Mouse (Mus musculus) CH12.LX (cell line): ENCODE results near the gene Arpc5l. TPM values are rescaled to one million over a fixed set of nuclear protein-coding genes. Genes with fewer than 3 reads are reported as not detected.

Source experiments
- DNase-seq: peaks from one replicate; pipeline ENCODE4 v3.0.0-alpha.2; 2013; ENCODE audit errors: extremely low read depth
- H3K27ac ChIP-seq: 2 replicates; pipeline ENCODE4 v1.5.1; 2012; ENCODE audit warnings: low read depth, mild to moderate bottlenecking, control low read depth, moderate library complexity; ENCODE audit not compliant: insufficient read depth
- H3K27me3 ChIP-seq: replicated peaks from 2 replicates; pipeline ENCODE3; 2012; ENCODE audit warnings: inconsistent platforms
- H3K36me3 ChIP-seq, 2 experiments: replicated peaks in 1 of 2; 2 replicates each; pipeline versions ENCODE3 to v1.6.1; 2012; ENCODE audit warnings: inconsistent platforms in 1 of 2, low read length in 1 of 2, mild to moderate bottlenecking in 1 of 2, mixed read lengths in 1 of 2, moderate library complexity in 1 of 2; ENCODE audit not compliant: control insufficient read depth in 1 of 2, insufficient read depth in 1 of 2
- H3K4me1 ChIP-seq, 2 experiments: 2 replicates each; pipeline ENCODE4 v1.6.1; 2012; ENCODE audit warnings: inconsistent platforms in 1 of 2, moderate library complexity in 1 of 2; ENCODE audit not compliant: insufficient read depth in 2 of 2, control insufficient read depth in 1 of 2
- H3K4me2 ChIP-seq: 2 replicates; pipeline ENCODE4 v1.6.1; 2012; ENCODE audit warnings: low read depth, mild to moderate bottlenecking, control low read depth; ENCODE audit not compliant: poor library complexity, insufficient read depth, severe bottlenecking
- H3K4me3 ChIP-seq, 3 experiments: fragments of 150-350 bp in 1 of 3; sonication (generic) in 1 of 3; replicated peaks in 1 of 3; 2 replicates each; pipeline versions ENCODE3 to v1.5.1; 2011 to 2012; ENCODE audit warnings: low read depth in 2 of 3, low read length in 2 of 3, mild to moderate bottlenecking in 2 of 3, moderate library complexity in 2 of 3, control low read depth in 1 of 3, improper control_type of control experiment in 1 of 3, inconsistent platforms in 1 of 3, mixed read lengths in 1 of 3; ENCODE audit not compliant: poor library complexity in 1 of 3
- H3K79me2 ChIP-seq: replicated peaks from 2 replicates; pipeline ENCODE4 v1.6.1; 2012; ENCODE audit warnings: mild to moderate bottlenecking, moderate library complexity; ENCODE audit not compliant: control insufficient read depth, poor library complexity, insufficient read depth, severe bottlenecking; ENCODE audit errors: extremely low read depth
- H3K9ac ChIP-seq: 2 replicates; pipeline ENCODE4 v1.6.1; 2012; ENCODE audit warnings: low read depth, mild to moderate bottlenecking, control low read depth, moderate library complexity; ENCODE audit not compliant: insufficient read depth
- H3K9me3 ChIP-seq: replicated peaks from 2 replicates; pipeline ENCODE3; 2012; ENCODE audit warnings: low read length, inconsistent platforms, mixed read lengths
- BHLHE40 ChIP-seq: IDR thresholded peaks from 2 replicates; pipeline ENCODE4 v1.6.1; 2011; ENCODE audit warnings: mild to moderate bottlenecking, low read depth, low read length, improper control_type of control experiment
- CTCF ChIP-seq, 2 experiments: IDR thresholded peaks in 1 of 2; conservative IDR thresholded peaks in 1 of 2; 2 replicates each; pipeline ENCODE4 v1.5.1; 2011 to 2012; ENCODE audit warnings: low read depth in 2 of 2, low read length in 2 of 2, improper control_type of control experiment in 1 of 2, inconsistent platforms in 1 of 2, mild to moderate bottlenecking in 1 of 2, moderate library complexity in 1 of 2
- E2F4 ChIP-seq: IDR thresholded peaks from 2 replicates; pipeline ENCODE4 v1.6.1; 2011; ENCODE audit warnings: low read depth, low read length, improper control_type of control experiment; ENCODE audit not compliant: insufficient replicate concordance
- EP300 ChIP-seq: IDR thresholded peaks from 2 replicates; pipeline ENCODE4 v1.6.1; 2011; ENCODE audit warnings: low read length, improper control_type of control experiment
- IRF4 ChIP-seq: IDR thresholded peaks from 2 replicates; pipeline ENCODE4 v1.6.1; 2014; ENCODE audit warnings: low read depth, mild to moderate bottlenecking, inconsistent platforms, low read length, improper control_type of control experiment
- JUN ChIP-seq: IDR thresholded peaks from 2 replicates; pipeline ENCODE4 v1.6.1; 2011; ENCODE audit warnings: low read depth, mild to moderate bottlenecking, low read length, improper control_type of control experiment, moderate library complexity; ENCODE audit not compliant: insufficient read depth
- KAT2A ChIP-seq: IDR thresholded peaks from 2 replicates; pipeline ENCODE4 v1.6.1; 2012; ENCODE audit warnings: low read length, improper control_type of control experiment, inconsistent platforms; ENCODE audit not compliant: insufficient replicate concordance
- MAX ChIP-seq: IDR thresholded peaks from 2 replicates; pipeline ENCODE4 v1.6.1; 2011; ENCODE audit warnings: low read length, improper control_type of control experiment
- MAZ ChIP-seq: IDR thresholded peaks from 2 replicates; pipeline ENCODE4 v1.6.1; 2012; ENCODE audit warnings: low read depth, mild to moderate bottlenecking, inconsistent platforms, low read length, improper control_type of control experiment, moderate library complexity
- MEF2A ChIP-seq: IDR thresholded peaks from 2 replicates; pipeline ENCODE4 v1.6.1; 2014; ENCODE audit warnings: low read depth, mild to moderate bottlenecking, inconsistent platforms, low read length, improper control_type of control experiment, borderline replicate concordance
- MXI1 ChIP-seq: IDR thresholded peaks from 2 replicates; pipeline ENCODE4 v1.6.1; 2011; ENCODE audit warnings: mild to moderate bottlenecking, low read depth, low read length, improper control_type of control experiment
- NELFE ChIP-seq: IDR thresholded peaks from 2 replicates; pipeline ENCODE4 v1.6.1; 2011; ENCODE audit warnings: low read depth, low read length, improper control_type of control experiment
- NRF1 ChIP-seq: IDR thresholded peaks from 2 replicates; pipeline ENCODE4 v1.6.1; 2014; ENCODE audit warnings: low read depth, mild to moderate bottlenecking, inconsistent platforms, low read length, improper control_type of control experiment, moderate library complexity
- POLR2A ChIP-seq: IDR thresholded peaks from 2 replicates; pipeline ENCODE4 v1.6.1; 2011; ENCODE audit warnings: low read depth, mild to moderate bottlenecking, improper control_type of control experiment, low read length
- POLR2AphosphoS2 ChIP-seq: IDR thresholded peaks from 2 replicates; pipeline ENCODE4 v1.6.1; 2011; ENCODE audit warnings: low read depth, low read length, improper control_type of control experiment
- SIN3A ChIP-seq: IDR thresholded peaks from 2 replicates; pipeline ENCODE4 v1.6.1; 2012; ENCODE audit warnings: low read length, improper control_type of control experiment, inconsistent platforms
- SMC3 ChIP-seq: IDR thresholded peaks from 2 replicates; pipeline ENCODE4 v1.6.1; 2011; ENCODE audit warnings: low read depth, low read length, improper control_type of control experiment
- TBP ChIP-seq: conservative IDR thresholded peaks from 2 replicates; pipeline ENCODE4 v1.6.1; 2011; ENCODE audit warnings: low read depth, low read length, improper control_type of control experiment
- TCF12 ChIP-seq: IDR thresholded peaks from 2 replicates; pipeline ENCODE4 v1.6.1; 2014; ENCODE audit warnings: low read depth, mild to moderate bottlenecking, inconsistent platforms, low read length, improper control_type of control experiment
- UBTF ChIP-seq: IDR thresholded peaks from 2 replicates; pipeline ENCODE4 v1.6.1; 2012; ENCODE audit warnings: low read depth, mild to moderate bottlenecking, inconsistent platforms, low read length, improper control_type of control experiment, moderate library complexity
- USF1 ChIP-seq: IDR thresholded peaks from 2 replicates; pipeline ENCODE4 v1.6.1; 2014; ENCODE audit warnings: low read depth, mild to moderate bottlenecking, inconsistent platforms, low read length, improper control_type of control experiment
- USF2 ChIP-seq: conservative IDR thresholded peaks from 2 replicates; pipeline ENCODE4 v1.6.1; 2011; ENCODE audit warnings: low read depth, low read length, improper control_type of control experiment
- ZMIZ1 ChIP-seq: IDR thresholded peaks from 2 replicates; pipeline ENCODE4 v1.6.1; 2012; ENCODE audit warnings: low read depth, mild to moderate bottlenecking, inconsistent platforms, low read length, improper control_type of control experiment
- dilution Hi-C: fragments of 300-500 bp; cut with MboI; formaldehyde crosslinking; loops from 2 replicates; pipeline ENCODE4 v1.14.3; 2020; ENCODE audit warnings: low sequenced_read_pairs; ENCODE audit not compliant: extremely low pct_unique_long_range_greater_than_20kb, extremely low pct_ligation_motif_present
- in situ Hi-C: fragments of 300-500 bp; cut with MboI; formaldehyde crosslinking; loops from 3 replicates; pipeline ENCODE4 v1.14.3; 2019; ENCODE audit warnings: low sequenced_read_pairs, low pct_ligation_motif_present, low pct_unique_long_range_greater_than_20kb, mixed read lengths
- polyA plus RNA-seq: library from polyadenylated mRNA; unstranded; fragments of >175 nt; gene quantifications from 2 replicates; pipeline ENCODE4 v1.2.1, GENCODE M21; 2012; ENCODE audit warnings: low read depth; ENCODE audit not compliant: insufficient read length
- total RNA-seq, 2 experiments: library from RNA; depleted of rRNA; stranded (reverse); fragments of 300-350 nt in 1 of 2; fragments of >200 nt in 1 of 2; gene quantifications; 2 replicates each; pipeline ENCODE4 v1.2.3; 2012 to 2014

The Arpc5l gene
- total and polyA plus RNA-seq, 3 experiments: 139 to 300 (median 212) TPM

DNA sequence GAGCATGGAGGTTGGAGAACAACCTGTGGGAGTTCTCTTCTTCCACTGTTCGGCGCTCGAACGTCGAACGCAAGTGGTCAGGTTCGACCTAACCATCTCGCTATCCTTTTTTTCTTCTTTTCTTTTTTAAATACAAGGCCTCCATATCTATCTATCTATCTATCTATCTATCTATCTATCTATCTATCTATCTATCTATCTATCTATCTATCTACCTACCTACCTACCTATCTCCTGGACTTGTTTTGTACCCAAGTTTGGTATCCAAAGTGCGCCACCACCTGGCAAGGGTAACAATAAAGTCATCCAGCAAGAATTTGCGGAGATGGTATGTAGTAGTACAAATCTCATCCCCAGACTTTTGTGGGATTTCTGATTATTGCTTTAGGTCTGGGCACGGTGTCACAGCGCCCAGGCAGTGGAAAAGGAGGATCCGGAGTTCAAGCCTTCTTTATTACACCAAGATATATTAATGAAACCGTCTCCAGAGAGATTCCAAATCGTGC lies 479 bp downstream of the Arpc5l start, which contains the start of gene Rpl35:
Rpl35 (minus strand) TSS at position 51 of the 506 bp plus-strand sequence.
- in situ Hi-C loops: no loop called here
- Histone ChIP-seq H3K36me3 (peaks cover 31 to 41% of the 10 kb centered on the region in 2 experiments), H3K4me1 (peaks cover 3 to 24% of the 10 kb centered on the region in 2 experiments), H3K9ac (peak within 1 kb of the TSS; percentile 98), H3K27me3 (no peaks in the 10 kb centered on the region), H3K79me2 (peaks cover 65% of the 10 kb centered on the region), H3K4me2 (peak within 1 kb of the TSS; percentile 89), H3K4me3 (peak within 1 kb of the TSS; percentile 94 to 99 (median 97)), H3K9me3 (no peaks in the 10 kb centered on the region), H3K27ac (peak within 1 kb of the TSS; percentile 72)
- DNase-seq: peak; percentile 80
- TF ChIP-seq MAZ (no peak), CTCF (conservative IDR thresholded peaks at IDR 0.05 in 1 of 2, IDR thresholded peaks at IDR 0.05 in 1 of 2; ENCODE audit: low read depth in 2 of 2, low read length in 2 of 2) (peak in 1 of 2 experiments; percentile 65; a peak in 2 of 4 replicates)
- dilution Hi-C loops: no loop called here

DNA sequence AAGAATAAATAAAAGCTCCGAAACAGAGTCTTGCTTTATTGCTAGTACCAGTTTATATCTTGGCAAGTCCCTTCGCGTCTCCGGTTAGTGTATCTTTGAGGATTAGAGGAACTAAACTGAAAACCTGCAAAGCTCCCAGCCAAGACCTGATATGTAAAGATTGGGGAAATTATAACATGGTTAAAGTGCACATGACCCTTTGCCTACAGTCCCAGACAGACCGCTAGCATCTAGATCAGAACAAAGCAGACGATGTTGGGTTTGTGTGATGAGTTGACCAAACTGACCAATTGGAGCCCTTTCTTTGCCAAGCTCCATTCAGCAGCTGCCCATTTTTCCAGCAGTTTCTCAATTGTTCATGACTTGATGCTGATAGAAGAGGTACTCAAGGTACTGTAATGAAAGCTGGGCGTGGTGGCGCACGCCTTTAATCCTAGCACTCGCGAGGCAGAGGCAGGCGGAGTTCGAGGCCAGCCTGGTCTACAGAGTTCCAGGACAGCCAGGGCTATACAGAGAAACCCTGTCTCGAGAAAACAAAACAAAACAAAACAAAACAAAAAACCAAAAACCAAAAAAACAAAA lies 1.1 kb downstream of the Arpc5l start:
- H3K27me3 ChIP-seq: no peaks in the 10 kb centered on the region
- dilution Hi-C loops: no loop called here
- no peak for DNase-seq
- TF ChIP-seq NRF1 (no peak), POLR2A (no peak; the same call in 1 of the 2 replicates), SIN3A (peak; percentile 61; the same call in 1 of the 2 replicates), MXI1 (no peak), MAX (0 out of 2 replicates have a peak, but pooled peaks have one; percentile 45)
- H3K9ac ChIP-seq: peak overlapping the region; percentile 82
- H3K27ac ChIP-seq: no peak overlapping the region
- peak overlapping the region; percentile 48 to 100 (median 95) for H3K4me3 ChIP-seq
- H3K36me3 ChIP-seq: peaks cover 25 to 38% of the 10 kb centered on the region in 2 experiments
- H3K4me1 ChIP-seq: peaks cover 3 to 23% of the 10 kb centered on the region in 2 experiments
- peak overlapping the region; percentile 48 for H3K4me2 ChIP-seq
- in situ Hi-C loops: no loop called here
- H3K79me2 ChIP-seq: peaks cover 67% of the 10 kb centered on the region
- H3K9me3 ChIP-seq: no peaks in the 10 kb centered on the region

DNA sequence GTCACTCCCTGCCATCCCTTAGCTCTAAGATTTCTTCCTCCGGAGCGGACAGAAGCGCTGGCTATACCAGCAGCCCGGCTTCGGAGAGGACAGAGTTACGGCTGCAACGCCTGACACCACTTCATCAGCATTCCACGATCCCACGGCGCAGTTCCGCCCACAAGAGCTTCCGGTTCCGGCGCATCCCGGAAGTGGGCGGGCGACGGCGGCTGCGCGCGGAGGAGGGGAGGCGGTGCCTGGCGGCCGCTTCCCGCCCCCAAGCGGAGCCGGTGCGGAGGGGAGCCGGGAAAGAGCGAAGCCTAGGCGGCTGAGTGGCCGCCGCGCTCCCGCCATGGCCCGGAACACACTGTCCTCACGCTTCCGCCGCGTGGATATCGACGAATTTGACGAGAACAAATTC lies 2.7 kb downstream of the Arpc5l start:
- Histone ChIP-seq H3K4me1 (peaks cover 2 to 24% of the 10 kb centered on the region in 2 experiments), H3K9me3 (no peaks in the 10 kb centered on the region), H3K4me3 (peak overlapping the region; percentile 85 to 100 (median 90)), H3K79me2 (peaks cover 69% of the 10 kb centered on the region), H3K36me3 (peaks cover 12 to 32% of the 10 kb centered on the region in 2 experiments), H3K27ac (peak overlapping the region; percentile 99), H3K4me2 (peak overlapping the region; percentile 92; the same call in 1 of the 2 replicates), H3K9ac (peak overlapping the region; percentile 99), H3K27me3 (no peaks in the 10 kb centered on the region)
- dilution Hi-C loops (no loop called here), in situ Hi-C loops (no loop called here)
- peak; percentile 92 for DNase-seq
- TF ChIP-seq POLR2A (peak; percentile 96), ZMIZ1 (peak; percentile 54; the same call in 1 of the 2 replicates), SIN3A (peak; percentile 76), UBTF (peak; percentile 83), NELFE (peak; percentile 93), IRF4 (0 out of 2 replicates have a peak, but pooled peaks have one; percentile 56), MAZ (peak; percentile 80), KAT2A (peak; percentile 90; the same call in 1 of the 2 replicates), NRF1 (peak; percentile 88), MEF2A (peak; percentile 73; the same call in 1 of the 2 replicates), BHLHE40 (peak; percentile 40; the same call in 1 of the 2 replicates), EP300 (no peak), TBP (peak; percentile 83), MXI1 (peak; percentile 87), SMC3 (no peak), TCF12 (peak; percentile 92), JUN (no peak), E2F4 (no peak), POLR2AphosphoS2 (peak; percentile 77), USF2 (no peak), USF1 (no peak)
